Mouse (Mus musculus): ENCODE measurements at regions not wholly inside any gene's neighbourhood (a gene's known extent, or its start where the extent isn't known, plus 50 kb on each side); places are given as distances from the start of the nearest gene placed in this dataset.

- DNase-seq (ENCODE audit: low spot score in 2 of 2): no peak
These were observed 63.7 kb downstream of the Nkx2-1 start for GRCm38 (mm10) chr12:56472856-56473647.

- DNase-seq (ENCODE audit: low spot score in 2 of 2): no peak
These were observed 65.7 kb downstream of the Nkx2-1 start for GRCm38 (mm10) chr12:56470932-56471500.

GRCm38 (mm10) chr12:56459508-56460119 lies 77.1 kb downstream of the Nkx2-1 start:
- DNase-seq (ENCODE audit: low spot score in 2 of 2): no peak

GRCm38 (mm10) chr12:56458665-56459507 lies 77.8 kb downstream of the Nkx2-1 start:
- no peak for DNase-seq (ENCODE audit: low spot score in 2 of 2)

DNA sequence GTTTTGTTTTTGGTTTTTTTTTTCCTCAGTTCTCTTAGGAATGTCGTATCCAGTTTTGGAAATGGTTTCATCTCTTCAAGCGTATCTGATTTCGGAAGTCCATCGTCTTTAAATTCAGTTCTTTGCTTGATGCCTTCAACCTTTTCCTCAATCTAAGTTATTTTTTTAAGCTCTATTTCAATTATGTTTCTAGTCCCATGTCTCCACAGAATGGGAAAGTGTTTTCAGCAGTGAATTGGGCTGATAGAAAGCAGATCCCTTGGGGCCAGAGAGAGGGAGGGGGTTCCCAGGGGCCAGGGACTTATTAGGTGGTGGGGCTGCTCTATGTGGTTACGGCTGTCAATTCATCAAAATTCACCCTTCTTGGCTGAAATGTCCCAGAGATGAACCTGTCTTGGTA lies 78.8 kb downstream of the Nkx2-1 start:
- DNase-seq (ENCODE audit: low spot score in 2 of 2): no peak

- DNase-seq (ENCODE audit: low spot score in 2 of 2): no peak
These were observed 79.4 kb downstream of the Nkx2-1 start for GRCm38 (mm10) chr12:56457356-56457755.

GRCm38 (mm10) chr12:56450261-56450660 lies 86.4 kb downstream of the Nkx2-1 start:
- DNase-seq (ENCODE audit: low spot score in 2 of 2): no peak

DNA sequence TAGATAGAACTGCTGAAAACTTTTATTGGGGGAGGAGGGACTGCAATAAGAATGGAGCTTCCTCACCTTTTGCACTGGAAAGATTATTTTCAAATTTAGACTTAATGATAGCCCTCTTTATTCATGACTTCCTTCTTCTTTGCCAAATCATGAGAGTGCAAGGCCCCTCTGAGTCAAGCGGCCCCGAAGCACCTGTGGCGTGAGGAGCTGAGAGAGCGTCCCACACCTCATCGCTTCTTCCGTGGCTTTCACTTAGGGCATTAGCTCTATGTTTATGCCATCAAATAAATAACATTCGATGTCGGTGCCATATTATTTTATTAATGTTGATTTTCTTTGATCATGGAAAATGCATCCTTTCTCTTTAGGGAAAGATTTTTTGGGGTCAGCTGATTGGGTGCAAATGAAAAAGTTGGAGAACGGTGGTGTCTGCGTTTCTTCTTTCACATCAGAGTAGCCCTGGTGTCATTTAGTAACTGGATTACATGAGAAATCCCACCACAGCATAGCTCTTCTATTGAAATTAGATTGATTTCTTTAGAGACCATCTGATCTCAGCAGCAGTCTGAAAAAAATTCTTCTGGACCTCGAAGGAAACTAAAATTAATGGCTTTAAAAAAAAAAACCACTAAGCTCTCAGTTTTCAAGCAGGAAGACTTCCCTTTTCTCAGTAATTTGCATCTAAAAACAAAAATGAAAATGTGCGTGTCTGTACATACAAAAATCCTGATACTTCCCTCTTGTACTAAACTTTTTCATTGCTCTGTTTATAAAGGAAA lies 87.7 kb downstream of the Nkx2-1 start:
- DNase-seq (ENCODE audit: low spot score in 2 of 2): no peak

DNA sequence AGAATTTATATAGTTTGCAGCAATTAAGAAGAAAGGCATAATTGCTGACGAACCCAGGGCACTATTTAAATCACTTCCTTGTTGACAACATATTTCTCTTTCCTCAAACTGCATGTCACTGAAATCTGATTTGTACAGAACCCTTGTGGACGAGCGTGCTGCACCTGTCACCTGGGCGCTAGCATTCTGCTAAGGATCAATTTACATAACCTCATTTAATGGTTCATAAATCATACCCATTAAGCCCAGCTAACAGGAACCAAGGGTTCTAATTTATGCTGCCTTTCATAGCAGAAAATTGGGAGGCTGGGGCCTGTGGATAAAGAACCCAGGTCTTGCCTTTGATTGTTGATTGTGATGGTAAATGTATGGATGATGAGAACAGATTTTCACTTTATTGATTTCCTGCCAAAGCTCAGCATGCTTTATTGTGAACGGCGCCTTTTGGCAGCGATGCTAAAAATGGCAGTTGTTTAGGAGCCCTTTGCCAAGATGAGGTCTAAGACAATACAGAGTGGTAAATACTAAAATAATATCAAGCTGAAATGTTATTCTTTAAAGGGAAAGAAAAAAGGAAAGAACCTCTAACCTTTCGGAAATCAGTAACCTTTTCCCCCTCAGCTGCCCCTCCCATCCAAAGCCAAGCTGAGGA lies 95.4 kb downstream of the Nkx2-1 start:
- DNase-seq (ENCODE audit: low spot score in 2 of 2): no peak

DNA sequence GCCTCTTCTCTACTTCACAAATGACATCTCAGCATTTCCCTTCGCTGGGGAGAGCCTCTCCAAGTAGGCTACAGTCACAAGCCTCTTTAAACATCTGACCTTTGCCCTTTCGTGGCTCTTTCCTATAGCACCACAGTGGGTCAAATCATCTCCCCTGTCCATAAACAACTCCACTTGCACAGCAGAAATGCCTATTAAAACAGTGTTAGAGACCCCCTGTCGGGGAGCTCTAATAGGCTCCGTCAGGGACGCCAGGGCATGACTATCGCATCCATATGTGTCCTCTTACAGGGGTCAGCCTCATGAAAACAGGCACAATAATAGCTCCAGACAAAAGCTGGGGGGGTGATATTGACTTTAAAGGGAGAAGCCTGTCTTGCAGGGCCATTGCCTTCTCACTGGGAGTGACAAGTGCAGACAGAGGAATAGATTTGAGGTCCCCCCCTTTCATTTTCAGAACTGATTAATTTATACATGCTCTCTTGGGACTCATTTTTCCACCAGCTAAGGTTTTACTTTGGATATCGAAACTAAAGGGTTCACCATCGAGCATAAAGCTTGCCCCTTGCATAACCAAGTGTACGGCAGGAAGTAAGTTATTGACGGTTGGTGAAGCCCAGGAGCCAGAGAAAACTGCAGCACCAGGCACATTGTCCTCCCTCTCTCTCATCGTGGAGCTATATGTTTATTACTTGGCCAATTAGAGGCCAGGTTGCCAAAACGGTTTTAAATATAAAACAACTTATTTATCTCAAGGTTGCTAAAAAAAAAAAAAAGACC lies 94.6 kb upstream of the Mbip start:
- DNase-seq (ENCODE audit: low spot score in 2 of 2): no peak

DNA sequence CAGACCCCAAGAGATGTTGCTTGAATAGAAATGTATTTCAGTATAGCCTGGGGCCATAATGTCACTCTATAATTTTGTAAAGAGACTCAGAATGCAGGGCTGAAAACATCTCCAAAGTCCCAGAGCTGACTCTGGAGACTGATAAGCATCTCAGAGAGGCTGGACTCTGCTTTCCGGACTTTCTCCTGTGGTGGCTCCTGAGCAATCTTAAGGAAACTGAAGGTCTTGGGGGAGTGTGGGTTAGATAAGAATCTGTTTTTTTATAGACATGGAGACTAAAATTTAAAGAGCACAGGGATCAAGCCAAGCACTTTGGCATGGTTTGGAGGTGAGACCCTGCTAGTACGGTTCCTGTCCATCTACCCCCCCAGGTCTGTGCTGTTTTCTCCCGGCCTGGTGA lies 92.7 kb upstream of the Mbip start:
- DNase-seq (ENCODE audit: low spot score in 2 of 2): no peak

- no peak for DNase-seq (ENCODE audit: low spot score in 2 of 2)
These were observed 92.3 kb upstream of the Mbip start for GRCm38 (mm10) chr12:56437975-56438374.

DNA sequence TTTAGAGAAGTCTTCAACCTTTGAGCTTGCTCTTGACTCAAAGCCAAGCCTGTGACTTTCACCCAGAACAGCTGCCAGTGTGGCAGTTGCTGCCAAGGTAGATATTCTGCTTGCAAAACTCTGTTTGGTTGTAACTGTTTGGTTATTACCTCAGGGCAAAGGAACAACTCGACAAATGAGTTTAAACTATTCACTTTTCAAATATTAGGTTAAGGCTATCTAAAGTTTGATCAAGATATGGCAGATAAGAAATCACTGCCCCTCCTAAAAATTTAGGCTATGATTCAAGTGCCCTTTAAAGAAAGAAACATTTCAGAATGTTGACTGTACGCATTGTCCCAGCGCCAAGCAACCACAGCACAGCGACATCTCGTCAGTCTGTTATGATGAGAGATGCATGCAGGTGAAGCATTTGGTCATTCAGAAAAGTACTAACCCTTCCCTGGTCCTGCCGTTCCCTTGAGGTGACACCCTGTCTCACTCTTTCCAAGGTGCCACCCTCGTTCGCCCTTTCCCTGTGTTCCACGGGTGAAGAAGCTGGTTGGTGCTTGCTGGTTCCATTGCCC lies 81.1 kb upstream of the Mbip start:
- DNase-seq (ENCODE audit: low spot score in 2 of 2): peak in 1 of 2 experiments; percentile 30

- no peak for DNase-seq (ENCODE audit: low spot score in 2 of 2)
These were observed 70.4 kb upstream of the Mbip start for GRCm38 (mm10) chr12:56416106-56416505.

GRCm38 (mm10) chr12:56414861-56415765 lies 69.4 kb upstream of the Mbip start:
- DNase-seq (ENCODE audit: low spot score in 2 of 2): peak; percentile 2 to 66

DNA sequence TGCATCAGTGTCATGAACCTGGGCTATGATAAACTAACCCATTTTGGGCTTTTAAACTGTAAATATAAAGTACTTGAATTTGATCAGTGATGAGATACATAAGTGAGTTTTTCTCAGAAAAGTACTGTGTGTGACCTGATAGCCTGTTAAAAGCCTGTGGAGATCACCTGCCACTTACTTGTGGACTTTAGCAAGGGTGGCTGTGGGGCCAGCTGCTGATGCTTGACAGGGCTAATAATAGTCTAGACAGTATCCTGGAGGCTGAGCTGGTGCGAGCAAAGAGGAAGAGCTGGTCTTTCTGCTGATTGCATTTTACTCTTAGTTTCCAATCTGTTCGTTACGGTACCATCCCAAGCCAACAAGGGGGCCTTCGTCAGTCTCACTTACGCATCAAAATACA lies 60.0 kb upstream of the Mbip start:
- DNase-seq (ENCODE audit: low spot score in 2 of 2): no peak

- DNase-seq (ENCODE audit: low spot score in 2 of 2): peak; percentile 29 to 31
These were observed 59.1 kb upstream of the Mbip start for GRCm38 (mm10) chr12:56404833-56405232.

DNA sequence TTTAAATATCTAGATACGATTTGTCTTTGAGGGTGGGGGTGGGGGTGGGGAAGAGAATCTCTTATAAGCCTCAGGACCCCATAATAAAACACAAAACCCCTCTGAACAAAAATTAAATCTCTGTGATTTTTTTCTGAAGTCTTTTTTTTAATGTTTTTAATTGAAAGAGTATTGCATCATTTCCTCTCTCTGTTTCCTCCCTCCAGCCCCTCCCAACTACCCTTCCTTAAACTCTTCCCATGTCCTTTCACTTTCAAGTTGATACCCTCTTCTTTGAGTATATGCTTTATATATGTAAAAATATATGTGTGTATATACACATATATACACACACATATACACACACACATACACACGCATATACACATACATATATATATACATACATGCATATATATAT lies 58.6 kb upstream of the Mbip start:
- no peak for DNase-seq (ENCODE audit: low spot score in 2 of 2)

- DNase-seq (ENCODE audit: low spot score in 2 of 2): no peak
These were observed 57.9 kb upstream of the Mbip start for GRCm38 (mm10) chr12:56403626-56404025.
